Mouse (Mus musculus) urinary bladder, postnatal 10 days (tissue): ENCODE results near the gene 4930404N11Rik.

Experiments
- DNase-seq: peaks from one replicate; pipeline ENCODE4 v3.0.0; 2022; ENCODE audit warnings: low spot score

The 4930404N11Rik gene

DNA sequence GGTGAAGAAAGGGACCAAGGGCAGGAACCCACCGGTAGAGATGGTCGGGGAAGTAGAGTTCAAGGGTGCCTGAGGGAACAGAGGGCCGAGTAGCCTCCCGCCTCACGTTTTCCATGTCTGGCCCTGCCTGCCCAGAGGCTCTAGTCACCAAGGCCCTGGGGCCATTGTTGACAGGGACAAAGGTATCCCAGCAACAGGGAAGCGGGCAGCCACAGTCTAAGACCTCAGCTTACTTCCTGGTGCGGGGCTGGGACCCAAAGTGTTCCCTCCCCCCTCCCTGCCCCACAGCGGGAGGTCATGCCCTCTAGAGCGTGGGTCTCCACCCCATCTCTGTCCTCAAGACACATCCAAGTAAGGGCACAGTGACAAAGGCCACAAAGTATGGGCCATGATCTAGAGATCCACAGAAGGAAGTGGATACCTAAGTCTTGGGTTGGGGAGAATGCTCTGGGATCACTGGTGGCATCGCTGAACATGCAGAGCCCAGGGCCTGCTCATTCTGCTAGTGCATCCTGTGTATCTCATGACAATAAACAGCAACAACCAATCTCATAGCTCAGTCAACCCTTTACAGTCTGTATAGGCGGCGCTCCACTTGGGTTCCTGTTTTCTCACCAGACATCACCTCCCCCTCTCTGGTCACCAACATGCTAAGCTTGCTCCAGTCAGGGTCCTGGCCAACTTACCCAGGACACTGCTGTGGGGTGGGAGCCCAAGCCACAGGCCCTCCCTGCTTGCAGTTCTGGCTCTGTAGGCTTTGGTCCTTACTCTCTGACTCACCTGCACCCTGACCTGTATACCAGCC lies at the start of gene 4930404N11Rik:
Gene 4930404N11Rik, minus strand, starts transcription at position 145 of the 805 bp plus-strand sequence.
- DNase-seq: no peak

DNA sequence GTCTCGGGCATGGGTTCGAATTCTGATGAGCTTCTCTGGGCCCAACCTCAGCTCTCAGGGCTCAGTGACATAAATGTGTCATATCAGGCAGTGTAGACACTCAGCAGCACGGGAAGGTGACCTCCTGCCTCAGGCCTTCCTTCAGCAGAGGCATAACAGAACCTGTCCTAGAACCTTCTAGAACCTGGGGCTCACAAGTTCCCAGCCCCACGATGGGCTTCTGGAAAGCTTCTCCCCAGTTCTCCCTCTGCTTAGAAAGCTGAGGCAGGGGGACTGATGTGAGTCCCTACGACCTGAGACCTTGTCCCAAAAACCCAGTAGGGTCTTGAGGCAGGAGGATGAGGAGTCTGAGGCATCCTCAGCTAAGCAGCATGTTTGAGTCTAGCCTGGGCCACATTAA lies 49.5 kb upstream of the 4930404N11Rik start:
- no peak for DNase-seq

DNA sequence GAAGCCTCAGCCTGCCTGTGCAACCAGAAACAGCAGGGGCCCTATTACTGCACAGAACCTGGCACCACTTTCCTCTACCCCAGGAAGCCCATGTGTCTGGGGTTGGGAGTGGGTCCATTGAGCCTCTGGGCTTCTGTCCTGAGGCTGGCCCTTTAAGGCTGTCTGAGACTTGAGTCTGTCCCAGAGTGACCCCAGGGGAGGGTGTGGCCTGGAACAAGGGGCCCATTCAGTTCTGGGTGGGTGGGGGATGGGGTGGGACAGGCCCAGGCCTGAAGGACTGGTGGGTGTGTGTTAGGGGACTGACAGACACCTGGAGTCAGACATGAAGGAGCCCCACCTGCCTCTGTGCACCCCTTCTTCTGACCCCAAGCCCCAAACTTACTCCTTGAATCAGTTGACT lies 49.1 kb upstream of the 4930404N11Rik start:
- no peak for DNase-seq

DNA sequence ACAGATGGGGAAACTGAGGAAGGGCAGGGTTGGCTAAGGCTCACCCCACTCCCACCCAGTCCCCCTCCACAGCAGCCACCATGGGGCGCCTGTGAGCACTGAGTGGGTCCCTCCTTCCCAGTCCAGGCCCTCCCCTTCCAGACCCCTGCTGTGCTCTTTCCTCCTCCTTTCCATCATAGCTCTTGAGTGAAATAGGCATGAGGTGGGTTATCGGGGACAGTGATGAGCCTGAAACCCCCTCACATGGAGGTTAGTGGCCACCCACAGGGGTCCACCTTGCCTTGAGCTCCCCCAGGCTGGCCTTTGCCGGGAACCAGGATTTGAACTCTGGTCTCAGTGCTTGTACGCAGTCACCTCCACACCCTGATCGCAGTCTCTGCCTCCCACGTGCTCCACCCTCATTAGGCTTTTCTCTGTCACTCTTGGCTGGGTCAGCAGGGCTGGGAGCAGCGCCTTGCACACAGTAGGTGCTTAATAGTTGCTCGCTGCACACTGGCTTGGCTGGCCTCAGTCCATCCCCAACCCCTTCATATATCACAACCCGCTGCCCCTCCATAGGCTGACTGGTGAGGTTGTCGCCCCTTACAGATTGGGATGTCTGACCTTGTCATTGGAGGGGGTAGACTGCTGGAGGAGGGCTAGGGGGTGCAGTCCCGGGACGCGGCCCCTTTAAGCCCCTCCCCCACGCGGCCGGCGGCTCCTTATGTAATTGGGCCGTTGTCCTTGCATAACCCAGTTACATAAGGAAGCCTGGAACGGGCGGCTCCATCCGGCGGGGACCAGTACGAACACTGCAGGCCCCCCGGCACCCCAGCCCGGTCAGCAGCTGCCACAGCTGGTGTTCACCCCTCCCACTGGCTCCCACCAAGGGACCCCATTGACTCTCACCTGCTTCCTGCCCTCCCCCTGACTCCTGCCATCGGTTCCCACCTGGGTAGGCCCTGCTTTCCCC lies 48.0 kb upstream of the 4930404N11Rik start:
- DNase-seq: peak; percentile 80

DNA sequence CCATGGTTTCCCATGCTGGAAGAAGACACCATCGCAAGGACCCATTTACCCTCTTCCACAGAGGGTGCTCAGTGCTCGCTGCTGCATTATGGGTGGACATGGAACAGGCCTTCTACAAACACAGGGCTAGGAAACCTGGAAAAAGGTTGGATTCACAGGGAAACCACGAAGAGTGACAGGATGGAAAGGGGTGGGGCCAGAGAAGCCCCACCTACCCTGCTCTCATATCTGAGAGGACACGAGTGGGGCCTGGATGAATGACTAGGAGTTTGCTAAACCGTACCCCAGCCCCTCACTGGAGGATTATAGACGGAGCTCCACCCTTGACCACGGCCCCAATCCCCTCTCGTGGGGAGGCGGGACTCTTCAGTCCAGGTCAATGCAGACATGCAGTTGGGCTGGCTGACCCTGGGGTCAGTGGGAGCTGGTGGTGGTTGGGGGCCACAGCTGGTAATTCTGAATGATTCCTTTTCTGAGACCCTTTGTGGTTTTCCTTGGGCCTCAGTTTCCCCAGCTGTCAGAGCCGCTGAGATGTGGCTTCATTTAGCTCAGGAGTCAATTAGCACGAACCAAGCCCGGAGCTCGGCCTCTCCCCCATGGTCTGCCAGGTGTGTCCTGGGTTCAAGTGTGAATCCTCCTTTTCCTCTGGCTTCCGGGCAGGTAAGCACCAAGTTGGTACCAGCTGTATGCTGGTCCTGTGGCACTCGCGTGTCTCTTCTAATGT lies 47.1 kb upstream of the 4930404N11Rik start:
- DNase-seq: no peak

DNA sequence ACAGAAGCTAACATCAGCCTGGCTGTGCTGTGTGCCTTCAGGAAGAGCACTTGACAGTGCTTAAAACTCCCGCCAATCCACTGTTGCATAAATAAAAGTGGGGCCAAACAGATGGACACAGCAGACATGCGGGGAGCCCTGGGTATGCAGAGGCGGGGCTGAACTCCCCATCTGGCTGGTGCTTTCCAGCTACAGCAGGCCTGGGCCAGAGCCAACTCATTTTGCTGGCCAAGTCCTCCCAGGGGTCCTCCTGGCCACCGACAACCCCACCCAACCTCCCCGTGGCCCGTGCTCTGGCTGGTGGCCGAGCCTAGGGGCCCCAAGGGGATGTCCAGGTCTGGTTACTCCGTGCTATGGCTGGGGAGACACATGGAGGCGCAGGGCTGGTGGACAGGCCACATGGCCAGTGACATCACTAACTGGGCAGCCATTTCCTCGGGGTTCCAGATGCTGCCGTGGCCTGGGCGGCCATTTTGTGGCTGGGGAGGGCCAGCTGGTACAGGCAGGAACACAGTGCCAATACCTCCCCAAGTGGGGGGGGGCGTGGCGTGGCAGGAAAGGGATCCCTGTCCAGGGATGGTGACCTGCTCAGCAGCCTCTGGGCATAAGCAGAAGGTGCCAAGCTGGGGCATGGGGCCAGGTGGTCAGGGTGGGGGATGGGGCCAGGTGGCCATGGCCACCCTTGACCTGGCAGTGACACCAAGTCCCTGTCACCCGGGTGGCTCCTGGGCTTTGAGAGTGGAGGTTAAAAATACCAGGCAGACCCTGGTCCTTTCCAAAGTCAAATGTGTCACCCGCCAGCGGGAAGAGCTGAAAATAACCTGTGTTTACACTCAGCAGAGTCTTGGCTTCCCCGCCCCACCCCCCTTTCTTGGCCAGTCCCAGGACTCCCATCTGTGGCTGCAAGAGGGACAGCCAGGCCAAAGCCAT lies 46.1 kb upstream of the 4930404N11Rik start:
- no peak for DNase-seq

DNA sequence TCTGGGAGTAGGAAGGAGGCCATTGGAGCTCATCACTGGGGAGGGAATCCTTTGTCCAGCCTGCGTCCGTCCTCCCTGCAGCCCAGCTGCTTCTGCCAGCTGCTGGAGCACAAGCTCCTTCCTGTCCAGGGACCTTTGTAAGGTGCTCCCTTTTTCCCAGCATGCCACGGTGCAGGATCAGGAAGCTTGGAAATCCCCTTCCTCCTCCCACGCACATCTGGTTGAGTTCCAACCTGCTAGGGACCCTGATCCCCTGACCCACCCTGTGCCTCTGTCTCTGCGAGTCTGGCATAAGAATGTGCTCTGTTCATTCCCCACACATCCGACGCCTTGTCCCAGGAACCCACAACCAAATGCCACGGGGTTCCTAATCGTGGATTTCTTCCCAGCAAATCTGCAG lies 45.4 kb upstream of the 4930404N11Rik start:
- DNase-seq: no peak

DNA sequence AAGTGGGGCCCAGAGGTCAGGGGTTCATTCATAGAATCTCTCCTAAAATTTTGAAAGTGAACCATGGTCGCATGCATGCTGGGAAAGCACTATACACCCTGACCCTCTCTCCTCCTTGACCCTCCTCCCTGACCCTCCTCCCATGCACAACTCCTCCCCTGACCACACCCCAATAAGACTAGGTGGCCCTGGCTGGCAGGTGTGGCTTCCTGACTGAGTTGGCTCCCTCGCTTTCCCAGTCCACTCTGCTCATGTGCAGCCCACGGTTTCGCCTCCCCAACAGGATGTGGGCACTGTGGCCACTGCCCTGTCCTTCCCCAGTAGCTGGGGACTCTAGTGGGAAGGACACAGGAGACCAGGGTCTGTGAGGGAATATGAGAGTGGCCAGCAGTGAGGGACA lies 44.7 kb upstream of the 4930404N11Rik start:
- DNase-seq: no peak

DNA sequence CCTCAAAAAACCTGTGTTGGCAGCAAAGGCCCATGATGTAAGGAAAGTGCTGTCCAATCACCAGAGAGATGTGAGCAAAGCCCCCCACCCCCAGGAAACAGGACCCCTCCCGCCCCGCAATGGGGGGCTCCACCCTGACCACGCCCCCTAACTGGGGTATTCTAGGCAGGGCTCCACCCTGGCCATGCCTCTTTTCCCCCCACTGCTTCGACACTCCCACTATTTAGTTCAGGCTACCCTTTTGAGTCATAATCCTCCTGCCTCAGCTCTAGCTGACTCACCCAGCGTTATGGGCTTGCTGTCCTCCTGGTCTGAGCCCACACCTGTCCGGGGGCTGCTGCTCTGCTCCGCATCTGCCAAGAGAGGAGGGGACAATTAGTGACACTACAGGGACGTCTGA lies 43.7 kb upstream of the 4930404N11Rik start:
- no peak for DNase-seq

DNA sequence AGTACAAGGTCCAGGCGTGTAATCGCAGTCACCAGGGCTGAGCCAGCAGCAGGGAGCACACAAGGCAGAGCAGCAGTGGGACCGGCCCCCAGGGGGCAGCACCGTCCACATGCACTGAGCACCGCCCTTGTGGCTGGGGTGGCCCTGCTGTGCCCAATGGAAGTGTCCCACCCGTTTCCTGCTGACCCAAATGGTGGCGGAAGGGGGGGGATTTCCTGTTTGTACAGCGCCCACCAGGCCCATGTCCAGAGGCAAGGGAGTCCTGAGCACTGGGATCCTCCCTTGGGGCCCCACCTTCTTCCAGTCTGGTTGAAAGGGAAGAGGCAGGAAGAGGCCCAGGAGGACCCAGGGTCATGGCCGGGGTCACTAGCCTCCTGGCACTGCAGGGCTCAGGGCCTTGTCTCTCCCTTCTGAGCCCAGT lies 43.3 kb upstream of the 4930404N11Rik start:
- no peak for DNase-seq

DNA sequence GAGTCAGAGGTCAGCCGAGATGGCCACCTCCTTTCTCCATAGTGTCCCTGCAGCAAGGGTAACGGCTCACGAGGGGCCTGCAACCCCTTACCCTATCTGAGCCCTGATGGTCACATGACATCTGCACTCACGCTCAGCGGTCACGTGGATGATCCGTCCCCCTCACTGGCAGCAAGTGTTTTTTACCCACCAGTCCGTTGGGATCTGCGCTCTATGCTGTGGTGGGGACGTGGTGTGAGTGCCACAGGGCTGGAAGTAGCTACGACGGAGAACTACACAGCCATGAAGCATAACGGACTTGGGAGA lies 42.8 kb upstream of the 4930404N11Rik start:
- DNase-seq: no peak

DNA sequence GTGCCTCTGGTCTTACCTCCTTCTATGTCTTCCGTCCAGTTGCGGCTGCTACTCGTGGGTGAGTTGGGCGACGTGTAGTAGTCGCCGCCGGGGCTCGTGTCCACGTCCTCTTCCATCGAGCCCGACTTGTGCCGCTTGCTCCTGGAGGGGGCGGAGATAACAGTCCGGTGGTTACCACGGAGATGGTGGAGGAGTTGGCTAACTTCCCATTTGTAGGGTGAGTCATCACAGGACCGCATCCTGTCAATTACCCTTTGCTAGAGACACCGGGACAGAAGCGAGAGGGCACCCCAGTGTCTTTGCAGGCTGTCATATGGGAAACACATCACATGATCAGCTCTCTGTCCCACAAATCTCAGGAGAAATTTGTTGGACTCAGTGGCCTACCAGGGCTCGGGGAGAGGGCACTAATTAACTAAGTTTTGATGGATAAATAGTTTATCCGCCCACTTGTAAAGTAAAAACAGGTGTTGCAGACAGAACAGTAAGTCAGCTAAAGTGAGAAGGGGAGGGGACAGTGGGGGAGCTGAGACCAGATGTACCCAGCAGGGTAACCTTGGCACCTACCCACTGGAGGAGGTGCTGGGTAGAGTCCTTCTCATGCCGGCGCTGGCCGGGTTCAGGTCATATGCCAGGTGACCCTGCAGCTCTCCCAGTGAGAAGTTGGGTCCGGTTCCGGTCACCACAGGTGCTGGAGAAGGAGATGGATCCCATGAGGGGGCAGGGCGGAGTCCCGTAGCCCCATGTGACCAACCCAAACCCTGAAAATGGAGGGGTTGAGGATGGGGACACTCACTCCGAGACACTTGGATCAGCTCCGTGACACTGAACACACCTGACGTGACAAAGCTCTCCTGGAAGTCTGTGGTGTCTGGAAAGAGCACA lies 42.2 kb upstream of the 4930404N11Rik start:
- DNase-seq: no peak

DNA sequence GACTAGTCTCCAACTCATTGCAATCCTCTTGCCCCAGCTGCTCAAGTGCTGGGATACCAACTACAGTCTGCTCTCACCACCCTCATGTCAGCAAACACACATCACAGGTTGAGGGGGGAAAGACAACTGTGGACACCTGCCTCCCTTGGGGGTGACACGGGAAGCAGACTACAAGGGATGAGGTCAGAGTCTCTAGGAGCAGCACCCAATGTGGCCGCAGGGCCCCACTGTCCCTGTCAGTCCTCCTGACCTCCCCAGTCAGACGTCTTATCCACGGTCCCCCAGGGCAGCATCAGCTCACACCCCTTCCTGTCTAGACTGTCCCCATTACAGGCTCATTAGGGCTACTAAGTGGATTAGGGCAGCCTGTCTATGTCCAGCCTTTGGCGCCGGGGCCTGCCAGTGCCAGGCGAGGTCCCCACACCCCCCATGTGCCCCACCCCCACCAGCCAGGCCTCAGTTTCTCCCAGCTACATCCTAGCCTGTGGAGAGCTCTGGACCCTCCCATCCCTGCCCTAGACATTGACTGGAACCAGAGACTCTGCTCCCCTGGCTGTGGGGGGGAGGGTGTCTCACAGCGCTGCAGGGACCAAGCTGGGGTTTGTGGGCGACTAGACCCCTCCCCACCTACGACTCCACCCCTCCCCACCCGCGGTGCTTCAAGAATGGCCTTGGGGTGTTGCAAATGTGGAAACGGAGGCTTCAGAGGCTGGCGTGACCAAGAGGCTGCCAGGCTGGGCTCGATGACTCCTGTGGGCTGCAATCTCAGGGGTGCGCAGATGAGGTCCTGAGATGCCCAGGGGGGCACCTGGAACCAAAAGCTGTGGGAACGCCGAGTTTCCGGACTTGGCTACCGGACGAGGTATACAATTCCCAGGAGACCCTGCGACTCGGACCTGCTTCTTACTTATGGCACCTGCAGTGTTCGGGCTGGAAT lies 41.2 kb upstream of the 4930404N11Rik start:
- no peak for DNase-seq

DNA sequence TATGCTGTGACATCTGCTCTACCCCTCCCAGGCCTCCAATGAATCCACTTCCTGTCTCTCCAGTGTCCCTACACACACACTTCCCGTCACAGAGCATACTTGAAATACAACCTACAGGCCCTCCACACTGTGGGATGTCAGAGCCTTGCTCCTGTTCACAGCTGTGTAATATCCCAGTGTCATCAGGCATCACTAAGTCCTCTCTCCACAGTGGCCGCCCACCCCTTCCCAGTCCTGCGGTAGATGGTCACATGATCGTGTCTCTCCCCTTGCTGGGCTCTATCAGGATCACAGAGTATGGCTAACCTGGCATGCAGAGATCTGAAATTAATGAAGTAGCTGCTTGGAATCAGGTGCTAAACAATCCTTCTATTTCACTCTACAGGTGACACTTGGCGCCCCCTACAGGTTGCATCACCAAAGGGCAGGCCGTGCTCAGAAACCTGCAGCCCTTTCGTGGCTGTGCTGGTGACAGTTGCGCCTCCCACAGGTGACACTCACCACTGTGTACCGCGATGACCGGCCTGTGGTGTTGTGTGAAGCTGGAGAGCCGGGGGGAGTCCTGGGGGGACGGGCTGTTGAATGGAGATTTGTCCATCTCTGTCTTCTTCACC lies 40.1 kb upstream of the 4930404N11Rik start:
- DNase-seq: no peak

DNA sequence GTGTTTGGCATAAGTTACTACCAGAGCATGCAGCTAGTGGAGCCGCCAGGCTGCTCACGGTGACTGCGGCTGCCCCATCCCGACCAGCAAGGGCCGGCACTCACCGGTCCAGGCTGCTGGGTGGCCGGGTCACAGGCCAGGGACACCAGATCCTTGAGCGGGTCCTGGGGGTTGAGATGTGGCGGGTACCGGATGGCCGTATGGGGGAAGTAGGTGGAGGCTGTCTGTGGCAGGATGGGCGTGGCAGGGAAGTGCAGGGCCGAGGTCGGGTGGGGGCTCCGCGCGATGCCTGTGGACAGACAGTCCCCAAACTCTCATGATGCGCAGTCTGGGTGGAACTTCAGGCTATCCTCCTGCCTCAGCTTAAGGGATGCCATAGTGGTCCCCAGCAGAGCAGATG lies 39.1 kb upstream of the 4930404N11Rik start:
- DNase-seq: no peak

DNA sequence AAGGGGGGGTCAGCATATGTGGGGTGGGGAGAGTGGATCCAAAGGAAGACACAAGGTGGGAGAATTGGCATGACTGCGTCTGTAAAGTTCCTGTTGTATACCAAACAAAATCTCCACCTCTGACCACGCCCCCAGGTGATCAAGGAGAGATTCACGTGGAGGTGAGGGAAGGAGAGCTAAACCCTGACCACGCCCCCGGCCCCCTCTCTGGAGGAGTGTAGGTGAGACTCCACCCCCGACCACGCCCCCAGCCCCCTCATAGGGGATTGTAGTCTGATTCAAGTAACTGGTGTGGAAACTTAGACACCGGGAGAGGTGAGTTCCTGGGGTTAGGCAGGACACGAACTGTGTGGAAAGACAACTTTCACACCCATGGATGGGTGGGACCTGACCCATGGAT lies 38.5 kb upstream of the 4930404N11Rik start:
- DNase-seq: no peak

DNA sequence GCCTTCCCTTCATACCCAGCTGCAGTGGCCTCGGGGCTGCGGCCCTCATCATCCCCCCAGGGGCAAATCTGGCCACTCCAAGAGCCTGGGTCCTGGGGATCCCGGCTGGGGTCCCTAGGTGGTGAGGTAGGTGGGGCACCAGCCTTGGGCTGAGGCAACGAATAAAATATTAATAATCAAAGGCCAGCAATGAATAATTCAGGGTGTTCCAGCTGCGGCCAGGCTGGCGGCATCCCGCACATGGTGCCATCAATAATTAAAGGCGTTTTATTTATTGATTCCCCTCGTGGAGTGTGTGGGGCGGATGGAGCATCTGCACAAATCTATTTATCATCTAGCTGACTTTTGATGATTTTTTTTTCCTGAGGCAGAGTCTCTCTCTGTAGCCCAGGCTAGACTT lies 37.9 kb upstream of the 4930404N11Rik start:
- no peak for DNase-seq

DNA sequence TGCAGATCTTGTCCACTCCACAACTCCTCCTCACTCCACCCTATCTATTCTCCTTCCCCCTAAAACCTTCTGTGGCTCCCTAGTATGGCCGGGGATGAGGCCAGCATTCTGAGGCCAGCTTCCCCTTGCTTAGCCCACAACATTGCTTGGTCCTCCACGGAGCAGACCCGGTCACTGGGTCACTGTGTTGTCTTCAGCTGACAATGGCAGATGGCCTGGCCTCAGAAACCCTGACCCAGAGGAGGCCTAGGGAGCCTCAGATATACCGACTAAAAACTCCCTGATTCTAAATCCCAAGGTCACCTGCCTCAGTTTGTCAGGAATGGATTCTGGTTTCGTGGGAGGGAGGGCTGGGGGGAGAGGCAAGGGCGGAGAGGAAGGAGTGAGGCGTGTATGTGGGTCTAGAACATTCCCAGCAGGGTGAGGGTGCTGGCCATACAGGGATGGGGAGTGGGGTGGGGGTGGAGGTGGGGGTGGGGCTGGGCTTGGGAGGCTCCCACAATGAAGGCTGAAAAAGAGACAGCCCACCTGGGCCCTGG lies 36.7 kb upstream of the 4930404N11Rik start:
- DNase-seq: no peak
